Mouse (Mus musculus) spleen, adult 2 months (tissue): Measurements from ENCODE around the gene Ankrd52.

ENCODE experiments used
- CTCF ChIP-seq: fragments of 200-500 bp; IDR thresholded peaks from 2 replicates; pipeline ENCODE4 v1.5.1; 2011; ENCODE audit warnings: mild to moderate bottlenecking, inconsistent platforms; ENCODE audit not compliant: insufficient read depth, insufficient read length, insufficient replicate concordance; ENCODE audit errors: extremely low read depth
- POLR2A ChIP-seq: fragments of 200-500 bp; IDR thresholded peaks from 2 replicates; pipeline ENCODE4 v1.6.1; 2011; ENCODE audit warnings: low read depth, low read length, inconsistent platforms

GRCm38 (mm10) chr10:128413076-128413475 lies 36.2 kb downstream of the Ankrd52 start:
- TF ChIP-seq CTCF = no peak
- TF ChIP-seq POLR2A = no peak
